Mouse (Mus musculus) intestine, postnatal 0 days (tissue): ENCODE results near the gene Eif4g3. TPM values are rescaled to one million over a fixed set of nuclear protein-coding genes. Genes with fewer than 3 reads are reported as not detected.

Experiments used
- ATAC-seq: fragments of 200-750 bp; cut with Nextera tagmentation; 2 replicates; pipeline ENCODE4 v1.8.0; 2017; ENCODE audit warnings: mild to moderate bottlenecking, moderate TSS enrichment, moderate library complexity
- H3K27ac ChIP-seq: fragments of 300-500 bp; sonication (generic); 2 replicates; pipeline ENCODE4 v1.5.1; 2014; ENCODE audit warnings: mild to moderate bottlenecking, low read depth, low read length, moderate library complexity
- H3K27me3 ChIP-seq: fragments of 300-500 bp; sonication (generic); replicated peaks from 2 replicates; pipeline ENCODE4 v1.6.1; 2014; ENCODE audit warnings: low read length, mixed read lengths; ENCODE audit not compliant: control insufficient read depth, insufficient read depth
- H3K36me3 ChIP-seq: fragments of 300-500 bp; sonication (generic); 2 replicates; pipeline ENCODE4 v1.6.1; 2014; ENCODE audit warnings: mild to moderate bottlenecking, moderate library complexity; ENCODE audit not compliant: control insufficient read depth, insufficient read depth
- H3K4me1 ChIP-seq: fragments of 300-500 bp; sonication (generic); replicated peaks from 2 replicates; pipeline ENCODE4 v1.6.1; 2014; ENCODE audit warnings: antibody characterized with exemption, low read length, mixed read lengths; ENCODE audit not compliant: control insufficient read depth, insufficient read depth
- H3K4me2 ChIP-seq: fragments of 300-500 bp; sonication (generic); replicated peaks from 2 replicates; pipeline ENCODE4 v1.6.1; 2014; ENCODE audit warnings: low read depth, mild to moderate bottlenecking, moderate library complexity
- H3K4me3 ChIP-seq: fragments of 300-500 bp; sonication (generic); 2 replicates; pipeline ENCODE4 v1.5.1; 2014; ENCODE audit warnings: low read depth, low read length
- H3K9ac ChIP-seq: fragments of 300-500 bp; sonication (generic); 2 replicates; pipeline ENCODE4 v1.6.1; 2014; ENCODE audit warnings: mild to moderate bottlenecking, low read depth, low read length
- H3K9me3 ChIP-seq: fragments of 300-500 bp; sonication (generic); 2 replicates; pipeline ENCODE4 v1.6.1; 2016; ENCODE audit warnings: mixed run types; ENCODE audit not compliant: control insufficient read depth
- CTCF ChIP-seq: sonication (generic); IDR thresholded peaks from 2 replicates; pipeline ENCODE4 v1.5.1; 2016; ENCODE audit warnings: low read depth, mild to moderate bottlenecking, control low read depth, antibody characterized with exemption, moderate library complexity
- WGBS: fragments of 180-500 bp; shearing (Covaris S2); extraction: QIAGEN DNeasy Blood & Tissue Kit; methylation state at CpG from one replicate; pipeline ENCODE4 v1.1.7; 2014; 5-methylcytosine and 5-hydroxymethylcytosine counted together
- microRNA-seq: library from miRNA; unstranded; fragments of <30 nt; microRNA quantifications from one replicate; pipeline ENCODE4, GENCODE M21; 2016
- polyA plus RNA-seq: library from polyadenylated mRNA; unstranded; fragments of >200 nt; fragmentation: Nextera tagmentation; extraction: Ambion mirVana; gene quantifications from 2 replicates; pipeline ENCODE4 v1.2.1, GENCODE M21; 2015

Gene Eif4g3
- polyA plus RNA-seq, 1 experiment from 2014 or later = 11.9 TPM

DNA sequence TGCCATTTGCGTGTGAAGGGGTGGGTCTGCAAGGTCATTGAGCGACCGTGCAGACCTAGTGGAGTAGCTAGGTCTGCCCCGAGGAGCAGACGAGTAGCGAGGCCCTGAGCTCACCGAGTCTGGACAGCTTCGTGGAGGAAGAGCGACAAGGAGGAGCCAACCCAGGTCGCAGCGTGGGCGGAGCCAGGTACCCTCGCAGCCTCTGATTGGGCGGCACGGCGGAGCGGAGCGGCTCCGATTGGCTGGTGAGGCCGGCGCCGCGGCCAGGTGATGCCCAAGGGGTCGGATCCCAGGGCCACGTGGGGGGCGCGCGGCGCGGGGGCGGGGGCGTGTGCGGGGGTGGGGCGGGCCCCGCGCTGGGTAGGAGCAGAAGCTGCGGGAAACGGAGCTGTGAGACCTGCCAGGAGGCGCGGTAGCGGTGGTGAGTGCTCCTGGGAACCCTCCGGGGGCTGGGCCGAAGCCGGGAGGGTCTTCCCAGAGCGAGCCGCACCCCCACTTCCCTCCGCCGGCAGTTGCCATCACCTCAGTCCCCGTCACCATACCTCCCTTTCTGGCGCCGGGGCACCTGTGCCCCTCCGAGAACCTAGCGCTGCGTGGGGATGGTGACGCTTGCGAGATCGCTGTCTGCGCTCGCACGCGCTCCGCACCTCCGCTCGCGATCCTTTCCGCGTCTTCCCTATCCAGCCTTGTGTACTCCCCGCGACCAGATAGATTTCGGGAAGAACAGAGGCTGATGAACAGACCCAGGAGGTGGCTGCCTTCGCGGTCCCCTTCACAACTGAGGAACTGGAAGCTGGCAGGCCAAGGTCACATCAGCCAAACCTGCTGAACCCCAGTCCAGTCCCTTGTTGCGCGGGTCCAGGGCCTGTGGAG is 257.5 kb downstream of the Eif4g3 start, which contains the start of the genes Sh2d5 and Kif17:
TSS of gene Sh2d5 (plus strand) at position 316 of the 873 bp plus-strand sequence.
TSS of gene Kif17 (plus strand) at position 348 of the 873 bp plus-strand sequence.
- H3K4me2 ChIP-seq = peak within 1 kb of the TSS; percentile 96
- peaks cover 11% of the 10 kb centered on the region for H3K27me3 ChIP-seq
- no peak within 1 kb of the TSS for H3K27ac ChIP-seq
- WGBS = under 1% methylated on average over 67 of the region's 74 CpGs
- TF ChIP-seq CTCF = no peak
- ATAC-seq = peak; percentile 71
- no peaks in the 10 kb centered on the region for H3K9me3 ChIP-seq
- H3K9ac ChIP-seq = peak within 1 kb of the TSS; percentile 22; the same call in 1 of the 2 replicates
- peak within 1 kb of the TSS; percentile 43 for H3K4me3 ChIP-seq
- peaks cover 15% of the 10 kb centered on the region; the same call in 1 of the 2 replicates for H3K36me3 ChIP-seq
- H3K4me1 ChIP-seq = peaks cover 4% of the 10 kb centered on the region; the same call in 1 of the 2 replicates

DNA sequence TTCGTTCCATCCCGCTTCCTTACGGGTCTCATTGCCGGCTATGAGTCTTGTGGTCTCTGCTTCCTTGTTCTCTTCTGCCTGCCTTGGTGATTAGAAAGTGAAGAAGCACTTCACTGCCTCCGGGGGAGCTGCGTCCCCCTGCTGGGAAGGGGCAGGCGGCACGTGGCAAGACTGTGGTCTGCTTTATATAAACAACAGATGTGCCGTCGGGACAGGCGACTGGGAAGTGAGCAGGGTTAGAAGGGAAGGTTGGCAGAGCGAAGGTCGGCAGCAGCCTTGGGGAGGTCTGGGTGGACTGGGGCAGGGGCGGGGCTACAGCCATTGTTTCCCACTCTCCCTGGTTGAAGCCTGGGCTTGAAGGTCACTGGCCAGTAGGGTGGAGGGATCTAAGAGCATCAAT is 259.0 kb downstream of the Eif4g3 start:
- TF ChIP-seq CTCF = peak; percentile 44
- ATAC-seq = no peak
- under 1% methylated on average over 14 of the region's 14 CpGs for WGBS
- Histone ChIP-seq H3K4me2 (peak overlapping the region; percentile 44), H3K9me3 (no peaks in the 10 kb centered on the region), H3K36me3 (peaks cover 4% of the 10 kb centered on the region; the same call in 1 of the 2 replicates), H3K4me3 (peak overlapping the region; percentile 43), H3K27me3 (peaks cover 11% of the 10 kb centered on the region), H3K4me1 (peaks cover 4% of the 10 kb centered on the region; the same call in 1 of the 2 replicates), H3K9ac (no peak overlapping the region), H3K27ac (no peak overlapping the region)

DNA sequence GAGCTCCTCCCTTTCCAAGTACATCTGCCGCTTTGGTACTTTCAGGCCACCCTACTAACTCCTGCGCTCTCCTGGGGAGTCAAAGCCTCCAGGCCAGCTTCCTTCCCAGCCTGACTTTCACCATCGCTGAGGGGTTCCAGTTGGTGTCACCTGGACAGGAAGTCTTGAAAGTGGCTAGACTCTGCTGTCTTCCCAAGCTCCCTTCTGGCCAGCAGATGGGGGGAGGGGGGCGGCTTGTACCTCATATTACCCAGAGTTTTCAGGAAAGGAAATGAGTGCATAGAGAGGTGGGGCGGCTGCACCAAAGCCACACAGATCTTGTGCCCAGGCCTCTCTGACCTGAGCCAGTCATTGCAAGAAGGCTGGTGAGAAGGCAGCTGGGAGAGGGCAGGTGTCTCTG is 259.4 kb downstream of the Eif4g3 start:
- Histone ChIP-seq H3K36me3 (no peaks in the 10 kb centered on the region), H3K27ac (no peak overlapping the region), H3K4me3 (no peak overlapping the region), H3K4me2 (peak overlapping the region; percentile 44), H3K9ac (no peak overlapping the region), H3K27me3 (peaks cover 11% of the 10 kb centered on the region), H3K4me1 (peaks cover 4% of the 10 kb centered on the region; the same call in 1 of the 2 replicates), H3K9me3 (no peaks in the 10 kb centered on the region)
- TF ChIP-seq CTCF = no peak
- ATAC-seq = no peak
- WGBS = 42% methylated on average over 5 of the region's 5 CpGs

DNA sequence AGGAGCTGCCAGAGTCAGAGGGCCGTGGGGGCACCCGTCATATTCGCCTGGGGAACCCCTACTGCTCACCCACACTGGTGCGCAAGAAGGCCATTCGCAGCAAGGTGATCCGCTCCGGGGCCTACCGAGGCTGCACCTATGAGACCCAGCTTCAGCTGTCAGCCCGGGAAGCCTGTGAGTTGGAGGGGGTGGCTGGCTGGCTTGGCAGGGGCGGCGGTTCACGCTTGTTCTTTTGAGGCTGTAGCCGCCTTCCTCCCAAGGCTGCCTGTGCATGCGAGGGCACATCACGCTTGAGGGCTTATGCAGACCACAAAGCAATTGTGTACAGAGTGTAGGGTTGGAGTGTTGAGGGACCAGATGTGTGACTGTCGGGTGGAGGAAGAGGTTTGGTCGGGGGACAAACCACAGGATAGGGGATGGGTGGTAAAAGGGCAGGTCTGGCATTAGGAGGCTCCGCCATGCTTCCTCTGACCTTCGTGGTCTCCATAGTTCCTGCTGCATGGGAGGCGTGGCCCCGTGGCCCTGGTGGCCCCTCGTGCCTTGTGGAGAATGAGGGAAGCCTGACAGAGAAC is 264.4 kb downstream of the Eif4g3 start:
- Histone ChIP-seq H3K27ac (no peak overlapping the region), H3K27me3 (0 out of 2 replicates have a peak, but pooled peaks cover 8% of the 10 kb centered on the region), H3K4me2 (no peak overlapping the region), H3K4me3 (no peak overlapping the region), H3K36me3 (no peaks in the 10 kb centered on the region; the same call in 1 of the 2 replicates), H3K9me3 (no peaks in the 10 kb centered on the region), H3K4me1 (no peaks in the 10 kb centered on the region), H3K9ac (no peak overlapping the region)
- TF ChIP-seq CTCF = no peak
- 84% methylated on average over 22 of the region's 22 CpGs for WGBS
- no peak for ATAC-seq

Small RNAs within 50 kb of the gene (microRNA-seq; reads per million reads assigned to microRNA genes)
- gene Mir6399 = not detected

Other genes with a start within 250 kb of the Eif4g3 start
- gene Alpl, start 196.6 kb upstream of the Eif4g3 start, polyA plus RNA-seq = 0.72 and 0.73 TPM in 2 replicates
- 44.9 and 49.1 TPM in 2 replicates for gene Ece1, start 130.8 kb upstream of the Eif4g3 start, polyA plus RNA-seq
- gene Hp1bp3, start 223.3 kb downstream of the Eif4g3 start, polyA plus RNA-seq = 75.5 and 83.4 TPM in 2 replicates